Mouse (Mus musculus) E14TG2a.4 (cell line): ENCODE data around the gene Rnf5.

ENCODE experiments used
- H3K27me3 ChIP-seq: 2 replicates; pipeline ENCODE4 v1.6.1; 2014; ENCODE audit warnings: low read length, control low read depth; ENCODE audit not compliant: insufficient read depth
- H3K36me3 ChIP-seq: 2 replicates; pipeline ENCODE4 v1.6.1; 2014; ENCODE audit warnings: low read length, control low read depth; ENCODE audit not compliant: insufficient read depth
- H3K4me1 ChIP-seq: replicated peaks from 2 replicates; pipeline ENCODE4 v1.6.1; 2014; ENCODE audit warnings: low read depth, low read length, control low read depth
- H3K4me3 ChIP-seq: replicated peaks from 2 replicates; pipeline ENCODE4 v1.5.1; 2014; ENCODE audit warnings: mild to moderate bottlenecking, low read length
- H3K9me3 ChIP-seq: 2 replicates; pipeline ENCODE4 v1.6.1; 2014; ENCODE audit warnings: low read length, control low read depth
- CTCF ChIP-seq: conservative IDR thresholded peaks from 2 replicates; pipeline ENCODE4 v1.5.1; 2014; ENCODE audit warnings: low read length
- NANOG ChIP-seq: IDR thresholded peaks from 2 replicates; pipeline ENCODE4 v1.6.1; 2014; ENCODE audit warnings: borderline replicate concordance, low read length, mixed read lengths
- POU5F1 ChIP-seq: IDR thresholded peaks from 2 replicates; pipeline ENCODE4 v1.6.1; 2014; ENCODE audit warnings: low read length, borderline replicate concordance

Rnf5 gene

DNA sequence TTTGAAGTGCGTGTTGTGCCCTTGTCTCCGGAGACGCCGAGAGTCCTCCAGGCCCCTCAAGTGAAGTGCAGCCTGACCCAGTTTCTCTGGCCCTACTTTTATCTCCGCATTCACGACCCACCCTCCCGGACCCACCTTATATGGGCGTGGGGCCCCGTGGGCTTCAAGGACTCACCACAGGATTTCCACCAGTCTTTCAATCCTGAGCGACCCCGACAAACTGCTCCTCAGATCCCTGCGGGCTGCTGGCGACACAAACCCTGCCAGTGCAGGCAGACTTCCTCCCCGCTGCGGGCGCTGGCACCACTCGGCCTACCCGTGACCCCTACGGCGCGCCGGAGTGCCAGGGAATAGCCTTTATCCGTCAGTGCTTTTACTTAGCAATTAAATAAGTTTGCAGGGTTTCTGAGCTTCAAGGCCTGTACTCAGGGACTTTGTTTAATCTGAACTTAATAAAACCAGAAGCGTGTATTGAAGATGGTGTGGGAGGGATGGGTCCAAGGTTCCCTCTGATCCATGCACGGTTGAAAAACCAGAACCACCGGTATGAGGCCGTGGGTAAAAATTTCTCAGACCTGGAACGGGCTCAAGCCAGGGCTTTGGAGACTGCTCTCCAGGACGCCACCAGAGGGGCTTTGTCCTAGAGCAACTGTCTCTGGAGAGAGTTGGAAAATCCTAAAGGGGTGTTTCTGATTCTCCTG is 24.6 kb upstream of the Rnf5 start, which contains the start of gene Ppt2:
Gene Ppt2 (minus strand): TSS at position 568 of the 701 bp plus-strand sequence.
- no peak for TF ChIP-seq CTCF
- no peak for TF ChIP-seq POU5F1
- TF ChIP-seq NANOG: no peak
- H3K36me3 ChIP-seq: peaks cover 8% of the 10 kb centered on the region
- H3K4me3 ChIP-seq: peak within 1 kb of the TSS; percentile 86
- H3K27me3 ChIP-seq: peaks cover 52% of the 10 kb centered on the region
- peaks cover 74% of the 10 kb centered on the region for H3K4me1 ChIP-seq
- H3K9me3 ChIP-seq: no peaks in the 10 kb centered on the region

GRCm38 (mm10) chr17:34627093-34627942 is 23.8 kb upstream of the Rnf5 start:
- H3K36me3 ChIP-seq: peaks cover 15% of the 10 kb centered on the region
- peaks cover 52% of the 10 kb centered on the region for H3K27me3 ChIP-seq
- peak overlapping the region; percentile 86 for H3K4me3 ChIP-seq
- H3K9me3 ChIP-seq: no peaks in the 10 kb centered on the region
- H3K4me1 ChIP-seq: peaks cover 75% of the 10 kb centered on the region
- no peak for TF ChIP-seq NANOG
- TF ChIP-seq POU5F1: no peak
- TF ChIP-seq CTCF: no peak

DNA sequence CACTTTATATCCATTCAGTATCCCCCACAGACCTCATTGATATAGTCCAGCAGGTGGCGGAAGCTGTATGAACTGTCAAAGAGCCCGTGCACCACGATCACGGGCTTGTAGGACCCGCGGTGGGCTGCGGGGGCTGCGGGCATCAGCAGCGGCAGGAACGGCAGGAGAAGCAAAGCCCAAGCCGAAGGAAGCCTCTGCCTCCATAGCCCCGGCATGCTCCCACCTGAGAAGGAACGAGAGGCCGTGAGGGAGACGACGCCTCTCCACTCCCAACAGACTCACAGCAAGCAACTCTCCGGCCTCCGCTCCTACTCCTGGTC is 23.2 kb upstream of the Rnf5 start:
- no peak for TF ChIP-seq CTCF
- H3K36me3 ChIP-seq: peaks cover 20% of the 10 kb centered on the region
- peak overlapping the region; percentile 86 for H3K4me3 ChIP-seq
- H3K4me1 ChIP-seq: peaks cover 74% of the 10 kb centered on the region
- H3K9me3 ChIP-seq: no peaks in the 10 kb centered on the region
- peaks cover 52% of the 10 kb centered on the region for H3K27me3 ChIP-seq

GRCm38 (mm10) chr17:34626062-34626772 is 22.7 kb upstream of the Rnf5 start:
- H3K36me3 ChIP-seq: peaks cover 22% of the 10 kb centered on the region
- no peaks in the 10 kb centered on the region for H3K9me3 ChIP-seq
- TF ChIP-seq NANOG: no peak
- TF ChIP-seq CTCF: no peak
- no peak for TF ChIP-seq POU5F1
- peak overlapping the region; percentile 86 for H3K4me3 ChIP-seq
- peaks cover 69% of the 10 kb centered on the region for H3K4me1 ChIP-seq
- peaks cover 46% of the 10 kb centered on the region for H3K27me3 ChIP-seq

GRCm38 (mm10) chr17:34624981-34625380 is 21.5 kb upstream of the Rnf5 start:
- Histone ChIP-seq H3K4me1 (peaks cover 64% of the 10 kb centered on the region), H3K4me3 (no peak overlapping the region), H3K36me3 (peaks cover 25% of the 10 kb centered on the region), H3K9me3 (no peaks in the 10 kb centered on the region), H3K27me3 (peaks cover 34% of the 10 kb centered on the region)
- no peak for TF ChIP-seq NANOG
- no peak for TF ChIP-seq CTCF
- TF ChIP-seq POU5F1: no peak

- peak overlapping the region; percentile 45 for H3K4me3 ChIP-seq
- TF ChIP-seq POU5F1: no peak
- peak; percentile 15; the same call in 1 of the 2 replicates for TF ChIP-seq CTCF
- TF ChIP-seq NANOG: no peak
- peaks cover 16% of the 10 kb centered on the region for H3K27me3 ChIP-seq
- H3K4me1 ChIP-seq: peaks cover 50% of the 10 kb centered on the region
- H3K36me3 ChIP-seq: peaks cover 25% of the 10 kb centered on the region
- H3K9me3 ChIP-seq: no peaks in the 10 kb centered on the region
Observed at GRCm38 (mm10) chr17:34623161-34623560, 19.7 kb upstream of the Rnf5 start.

DNA sequence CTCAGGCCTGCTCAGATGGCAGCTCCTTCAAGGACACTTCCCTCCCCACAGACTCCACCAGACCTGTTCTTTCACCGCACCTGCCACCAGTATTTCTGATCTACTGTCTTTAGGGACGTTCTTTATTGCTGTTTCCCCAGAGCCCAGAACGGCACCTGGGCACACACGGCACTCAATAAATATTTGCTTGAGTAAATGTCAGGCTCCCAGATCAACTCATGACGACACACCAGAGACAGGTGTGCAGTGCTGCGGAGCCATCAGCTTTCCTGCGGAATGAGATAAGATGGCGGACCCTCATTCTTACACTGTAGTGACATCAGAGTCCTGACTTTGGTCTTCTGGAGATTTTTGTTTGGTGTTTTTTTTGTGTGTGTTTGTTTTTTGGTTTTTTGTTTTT is 17.5 kb upstream of the Rnf5 start:
- Histone ChIP-seq H3K36me3 (peaks cover 39% of the 10 kb centered on the region), H3K4me3 (no peak overlapping the region), H3K9me3 (no peaks in the 10 kb centered on the region), H3K27me3 (peaks cover 4% of the 10 kb centered on the region; the same call in 1 of the 2 replicates), H3K4me1 (peaks cover 34% of the 10 kb centered on the region)
- no peak for TF ChIP-seq POU5F1
- no peak for TF ChIP-seq NANOG
- TF ChIP-seq CTCF: no peak

DNA sequence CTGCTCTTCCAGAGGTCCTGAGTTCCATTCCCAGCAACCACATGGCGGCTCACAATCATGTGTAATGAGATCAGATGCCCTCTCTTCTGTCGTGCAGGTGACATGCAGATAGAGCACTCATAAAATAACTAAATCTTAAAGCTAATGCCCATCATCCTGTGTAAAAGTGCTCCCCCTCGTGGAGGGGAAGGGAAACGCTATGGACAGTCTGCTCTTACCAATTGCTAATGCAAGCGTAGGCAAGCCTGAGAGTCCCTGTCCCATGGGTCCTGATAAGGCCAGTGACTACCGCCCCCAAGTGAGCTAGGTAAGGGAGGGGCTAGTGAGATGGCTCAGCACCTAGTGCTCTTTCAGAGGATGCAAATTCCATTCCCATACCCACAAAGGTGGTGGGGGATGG is 15.5 kb upstream of the Rnf5 start:
- Histone ChIP-seq H3K4me3 (no peak overlapping the region), H3K36me3 (peaks cover 52% of the 10 kb centered on the region), H3K27me3 (no peaks in the 10 kb centered on the region), H3K4me1 (peaks cover 45% of the 10 kb centered on the region), H3K9me3 (no peaks in the 10 kb centered on the region)
- TF ChIP-seq NANOG: no peak
- peak; percentile 95 for TF ChIP-seq CTCF
